Mouse (Mus musculus) embryonic facial prominence, embryonic 11.5 days (tissue): ENCODE measurements at regions not wholly inside any gene's neighbourhood (a gene's known extent, or its start where the extent isn't known, plus 50 kb on each side); places are given as distances from the start of the nearest gene placed in this dataset.

Experiments used
- ATAC-seq: fragments of 200-750 bp; cut with Nextera tagmentation; replicated peaks from 2 replicates; pipeline ENCODE4 v1.8.0; 2017; ENCODE audit warnings: low read depth; ENCODE audit not compliant: insufficient number of reproducible peaks, low FRiP score, low TSS enrichment
- DNase-seq: peaks from one replicate; pipeline ENCODE4 v3.0.0-alpha.2; 2015; ENCODE audit warnings: low spot score
- H3K27ac ChIP-seq: fragments of 300-500 bp; sonication (generic); replicated peaks from 2 replicates; pipeline ENCODE4 v1.5.1; 2014; ENCODE audit warnings: mild to moderate bottlenecking, low read depth, low read length, control low read depth
- H3K27me3 ChIP-seq: fragments of 300-500 bp; sonication (generic); 2 replicates; pipeline ENCODE4 v1.6.1; 2014; ENCODE audit warnings: mild to moderate bottlenecking, low read length, moderate library complexity, mixed read lengths; ENCODE audit not compliant: control insufficient read depth, insufficient read depth
- H3K36me3 ChIP-seq: fragments of 300-500 bp; sonication (generic); replicated peaks from 2 replicates; pipeline ENCODE4 v1.6.1; 2014; ENCODE audit warnings: low read depth, mild to moderate bottlenecking, low read length, moderate library complexity, mixed read lengths; ENCODE audit not compliant: control insufficient read depth, insufficient read depth
- H3K4me1 ChIP-seq: fragments of 300-500 bp; sonication (generic); 2 replicates; pipeline ENCODE4 v1.6.1; 2014; ENCODE audit warnings: low read length, mixed read lengths; ENCODE audit not compliant: control insufficient read depth, insufficient read depth
- H3K4me2 ChIP-seq: fragments of 300-500 bp; sonication (generic); 2 replicates; pipeline ENCODE4 v1.6.1; 2014; ENCODE audit warnings: low read depth, mild to moderate bottlenecking, control low read depth, low read length, moderate library complexity
- H3K4me3 ChIP-seq: fragments of 300-500 bp; sonication (generic); 2 replicates; pipeline ENCODE4 v1.5.1; 2014; ENCODE audit warnings: low read depth, low read length, control low read depth
- H3K9ac ChIP-seq: fragments of 300-500 bp; sonication (generic); replicated peaks from 2 replicates; pipeline ENCODE4 v1.6.1; 2014; ENCODE audit warnings: mild to moderate bottlenecking, control low read depth, low read length
- H3K9me3 ChIP-seq: fragments of 300-500 bp; sonication (generic); replicated peaks from 2 replicates; pipeline ENCODE4 v1.6.1; 2016; ENCODE audit warnings: mild to moderate bottlenecking, low read length, inconsistent platforms, mixed read lengths; ENCODE audit not compliant: control insufficient read depth
- WGBS: fragments of 180-500 bp; shearing (Covaris S2); extraction: QIAGEN DNeasy Blood & Tissue Kit; methylation state at CpG from one replicate; pipeline ENCODE4 v1.1.7; 2014; 5-methylcytosine and 5-hydroxymethylcytosine counted together

GRCm38 (mm10) chr14:25334186-25334585 is 124.8 kb upstream of the Zmiz1 start:
- H3K27ac ChIP-seq, result no peak overlapping the region
- no peak overlapping the region for H3K9ac ChIP-seq
- ATAC-seq (no peak), DNase-seq (no peak)
- no peaks in the 10 kb centered on the region for H3K27me3 ChIP-seq
- no peaks in the 10 kb centered on the region for H3K36me3 ChIP-seq
- H3K9me3 ChIP-seq, result no peaks in the 10 kb centered on the region
- H3K4me3 ChIP-seq, result no peak overlapping the region
- H3K4me2 ChIP-seq, result no peak overlapping the region
- H3K4me1 ChIP-seq, result peaks cover 5% of the 10 kb centered on the region
- WGBS, result 96% methylated on average over 2 of the region's 2 CpGs

GRCm38 (mm10) chr14:25336875-25337274 is 122.1 kb upstream of the Zmiz1 start:
- Histone ChIP-seq H3K27me3 (no peaks in the 10 kb centered on the region), H3K36me3 (no peaks in the 10 kb centered on the region), H3K4me1 (peaks cover 7% of the 10 kb centered on the region), H3K9ac (no peak overlapping the region), H3K4me2 (no peak overlapping the region), H3K9me3 (no peaks in the 10 kb centered on the region), H3K4me3 (no peak overlapping the region), H3K27ac (no peak overlapping the region)
- 82% methylated on average over 1 of the region's 1 CpGs for WGBS
- DNase-seq (no peak), ATAC-seq (no peak)

GRCm38 (mm10) chr14:25338404-25339051 is 120.5 kb upstream of the Zmiz1 start:
- Histone ChIP-seq H3K4me3 (no peak overlapping the region), H3K27me3 (no peaks in the 10 kb centered on the region), H3K4me2 (no peak overlapping the region; the same call in 1 of the 2 replicates), H3K36me3 (no peaks in the 10 kb centered on the region), H3K9me3 (no peaks in the 10 kb centered on the region), H3K4me1 (peaks cover 15% of the 10 kb centered on the region), H3K9ac (no peak overlapping the region), H3K27ac (peak overlapping the region; percentile 38)
- 30% methylated on average over 9 of the region's 9 CpGs for WGBS
- DNase-seq (peak; percentile 92), ATAC-seq (peak; percentile 84)

- WGBS, result 76% methylated on average over 9 of the region's 9 CpGs
- peaks cover 15% of the 10 kb centered on the region for H3K4me1 ChIP-seq
These were observed 118.1 kb upstream of the Zmiz1 start for GRCm38 (mm10) chr14:25340845-25341244.

GRCm38 (mm10) chr14:25341848-25342427 is 117.0 kb upstream of the Zmiz1 start:
- ATAC-seq (no peak), DNase-seq (no peak)
- peaks cover 15% of the 10 kb centered on the region for H3K4me1 ChIP-seq
- no peaks in the 10 kb centered on the region for H3K9me3 ChIP-seq
- 63% methylated on average over 9 of the region's 9 CpGs for WGBS
- H3K36me3 ChIP-seq, result no peaks in the 10 kb centered on the region
- no peak overlapping the region for H3K4me2 ChIP-seq
- no peaks in the 10 kb centered on the region for H3K27me3 ChIP-seq
- no peak overlapping the region for H3K4me3 ChIP-seq
- no peak overlapping the region for H3K9ac ChIP-seq
- no peak overlapping the region for H3K27ac ChIP-seq

More at GRCm38 (mm10) chr14:25340845-25341244, 118.1 kb upstream of the Zmiz1 start:
- H3K4me2 ChIP-seq, result no peak overlapping the region
- H3K4me3 ChIP-seq, result no peak overlapping the region
- DNase-seq (no peak), ATAC-seq (no peak)
- H3K27me3 ChIP-seq, result no peaks in the 10 kb centered on the region
- no peak overlapping the region for H3K27ac ChIP-seq
- no peak overlapping the region for H3K9ac ChIP-seq
- H3K9me3 ChIP-seq, result no peaks in the 10 kb centered on the region
- H3K36me3 ChIP-seq, result no peaks in the 10 kb centered on the region

- ATAC-seq, result no peak
- Histone ChIP-seq H3K9me3 (no peaks in the 10 kb centered on the region), H3K27me3 (no peaks in the 10 kb centered on the region), H3K4me3 (no peak overlapping the region), H3K27ac (no peak overlapping the region), H3K4me1 (peaks cover 15% of the 10 kb centered on the region), H3K36me3 (no peaks in the 10 kb centered on the region), H3K4me2 (no peak overlapping the region), H3K9ac (no peak overlapping the region)
- WGBS, result 33% methylated on average over 4 of the region's 4 CpGs
- DNase-seq, result no peak
These were observed 116.0 kb upstream of the Zmiz1 start for GRCm38 (mm10) chr14:25342865-25343565.

- Histone ChIP-seq H3K36me3 (no peaks in the 10 kb centered on the region), H3K9me3 (no peaks in the 10 kb centered on the region), H3K9ac (no peak overlapping the region), H3K4me1 (peaks cover 10% of the 10 kb centered on the region; the same call in 1 of the 2 replicates), H3K27me3 (no peaks in the 10 kb centered on the region), H3K4me2 (no peak overlapping the region), H3K27ac (no peak overlapping the region), H3K4me3 (no peak overlapping the region)
- ATAC-seq, result no peak
- WGBS, result 33% methylated on average over 2 of the region's 2 CpGs
- DNase-seq, result no peak
These were observed 113.0 kb upstream of the Zmiz1 start for GRCm38 (mm10) chr14:25345995-25346394.
